Comparison of ENCODE assay signal across 11 mouse cellular contexts in genomic region chr9:117717346-117717745, GRCm38 (mm10).
"Had no signal": no experiment of that assay in that cellular context is flagged by ENCODE, and none has a peak within 500 bp of the region (broad histone marks: within the 10 kb centered on the region; RNA-seq: fewer than 3 reads in every experiment).

No protein-coding gene starts in this region.

- H3K4me1 ChIP-seq: liver, embryonic 15.5 days; midbrain, embryonic 13.5 days had no signal

- H3K36me3 ChIP-seq: limb, embryonic 10.5 days; liver, embryonic 15.5 days; midbrain, embryonic 13.5 days had no signal

- H3K4me3 ChIP-seq: limb, embryonic 10.5 days; liver, embryonic 15.5 days; midbrain, embryonic 13.5 days had no signal

- H3K27me3 ChIP-seq: liver, embryonic 15.5 days; midbrain, embryonic 13.5 days had no signal

- H3K9me3 ChIP-seq: limb, embryonic 10.5 days; midbrain, embryonic 13.5 days had no signal

- H3K9ac ChIP-seq: liver, embryonic 15.5 days; midbrain, embryonic 13.5 days had no signal

- H3K4me2 ChIP-seq: liver, embryonic 11.5 days; liver, embryonic 15.5 days; midbrain, embryonic 13.5 days had no signal

- DNase-seq: kidney, postnatal 25 days; layer of hippocampus, adult 9-11 months; lung, adult 2 months; lung, postnatal 36 days; thymus, adult 2 months; thymus, postnatal 25 days had no signal

- H3K27ac ChIP-seq: limb, embryonic 10.5 days; liver, embryonic 15.5 days; midbrain, embryonic 13.5 days had no signal

- ATAC-seq: lung, postnatal 0 days; midbrain, embryonic 13.5 days had no signal
